19 mouse cellular contexts compared by ENCODE assay signal in genomic region chr2:61114620-61115019, GRCm38 (mm10).
"Had no signal": no experiment of that assay in that cellular context is flagged by ENCODE, and none has a peak within 500 bp of the region (broad histone marks: within the 10 kb centered on the region; RNA-seq: fewer than 3 reads in every experiment).

No protein-coding gene starts in this region.

- H3K27ac ChIP-seq: limb, embryonic 12.5 days; limb, embryonic 15.5 days; liver, embryonic 14.5 days; midbrain, embryonic 10.5 days; midbrain, embryonic 13.5 days; neural tube, embryonic 13.5 days had no signal

- DNase-seq: kidney, adult 18-20 months; kidney, adult 9 months; kidney, postnatal 14 days; kidney, postnatal 4 days; left cerebral cortex, postnatal 4 days; liver, postnatal 0 days; thymus, adult 18-20 months; thymus, postnatal 36 days had no signal

- H3K4me2 ChIP-seq: limb, embryonic 12.5 days; limb, embryonic 15.5 days; liver, embryonic 11.5 days; midbrain, embryonic 13.5 days; neural tube, embryonic 13.5 days had no signal

- H3K9me3 ChIP-seq: limb, embryonic 12.5 days; limb, embryonic 15.5 days; megakaryocyte, embryonic 14.5 days; midbrain, embryonic 10.5 days; midbrain, embryonic 13.5 days; neural tube, embryonic 13.5 days had no signal

- H3K36me3 ChIP-seq: limb, embryonic 12.5 days; limb, embryonic 15.5 days; midbrain, embryonic 10.5 days; midbrain, embryonic 13.5 days; neural tube, embryonic 13.5 days had no signal

- H3K4me1 ChIP-seq: limb, embryonic 12.5 days; limb, embryonic 15.5 days; midbrain, embryonic 10.5 days; midbrain, embryonic 13.5 days; neural tube, embryonic 13.5 days had no signal

- H3K9ac ChIP-seq: limb, embryonic 12.5 days; limb, embryonic 15.5 days; liver, embryonic 14.5 days; liver, postnatal 0 days; midbrain, embryonic 13.5 days; neural tube, embryonic 13.5 days had no signal

- ATAC-seq: intestine, embryonic 16.5 days; liver, postnatal 0 days; midbrain, embryonic 13.5 days; midbrain, embryonic 16.5 days had no signal

- H3K4me3 ChIP-seq: limb, embryonic 12.5 days; limb, embryonic 15.5 days; megakaryocyte, embryonic 14.5 days; midbrain, embryonic 10.5 days; midbrain, embryonic 13.5 days; myocyte; neural tube, embryonic 13.5 days had no signal

- H3K27me3 ChIP-seq: limb, embryonic 12.5 days; limb, embryonic 15.5 days; megakaryocyte, embryonic 14.5 days; midbrain, embryonic 13.5 days; neural tube, embryonic 13.5 days had no signal
